Mouse (Mus musculus) embryonic facial prominence, embryonic 10.5 days (tissue): Measurements from ENCODE around the gene Adamts17. TPM values are rescaled to one million over a fixed set of nuclear protein-coding genes. Genes with fewer than 3 reads are reported as not detected.

Experiments used
- DNase-seq: peaks from one replicate; pipeline ENCODE4 v3.0.0-alpha.2; 2017; ENCODE audit warnings: low spot score
- H3K27ac ChIP-seq: fragments of 300-500 bp; sonication (generic); replicated peaks from 2 replicates; pipeline ENCODE4 v1.5.1; 2016; ENCODE audit warnings: mild to moderate bottlenecking
- H3K27me3 ChIP-seq: fragments of 300-500 bp; sonication (generic); replicated peaks from 2 replicates; pipeline ENCODE4 v1.6.1; 2016; ENCODE audit warnings: low read depth, mild to moderate bottlenecking; ENCODE audit not compliant: poor library complexity, severe bottlenecking
- H3K36me3 ChIP-seq: fragments of 300-500 bp; sonication (generic); replicated peaks from 2 replicates; pipeline ENCODE4 v1.6.1; 2016; ENCODE audit warnings: mild to moderate bottlenecking, moderate library complexity
- H3K4me1 ChIP-seq: fragments of 300-500 bp; sonication (generic); 2 replicates; pipeline ENCODE4 v1.6.1; 2016
- H3K4me3 ChIP-seq: fragments of 300-500 bp; sonication (generic); 2 replicates; pipeline ENCODE4 v1.5.1; 2016; ENCODE audit warnings: mild to moderate bottlenecking, moderate library complexity
- H3K9me3 ChIP-seq: fragments of 300-500 bp; sonication (generic); 2 replicates; pipeline ENCODE4 v1.6.1; 2016; ENCODE audit warnings: mild to moderate bottlenecking
- WGBS: fragments of 180-500 bp; shearing (Covaris S2); methylation state at CpG from one replicate; pipeline ENCODE4 v1.1.7; 2016; 5-methylcytosine and 5-hydroxymethylcytosine counted together
- polyA plus RNA-seq: library from polyadenylated mRNA; unstranded; fragments of >200 nt; fragmentation: Nextera tagmentation; extraction: Ambion mirVana; gene quantifications from 2 replicates; pipeline ENCODE4 v1.2.1, GENCODE M21; 2016

The Adamts17 gene
- polyA plus RNA-seq, 1 experiment from 2014 or later = 2.6 TPM

- H3K36me3 ChIP-seq = no peaks in the 10 kb centered on the region
- no peaks in the 10 kb centered on the region for H3K9me3 ChIP-seq
- peaks cover 6% of the 10 kb centered on the region; the same call in 1 of the 2 replicates for H3K4me1 ChIP-seq
- H3K27ac ChIP-seq = no peak overlapping the region
- WGBS = 81% methylated on average over 3 of the region's 3 CpGs
- DNase-seq = no peak
- no peaks in the 10 kb centered on the region for H3K27me3 ChIP-seq
- H3K4me3 ChIP-seq = no peak overlapping the region
Measured at GRCm38 (mm10) chr7:66852164-66852563, 12.6 kb downstream of the Adamts17 start.

- H3K9me3 ChIP-seq = no peaks in the 10 kb centered on the region
- WGBS = 81% methylated on average over 1 of the region's 1 CpGs
- no peaks in the 10 kb centered on the region for H3K36me3 ChIP-seq
- DNase-seq = no peak
- peaks cover 18% of the 10 kb centered on the region for H3K4me1 ChIP-seq
- no peak overlapping the region for H3K27ac ChIP-seq
- no peak overlapping the region for H3K4me3 ChIP-seq
- no peaks in the 10 kb centered on the region for H3K27me3 ChIP-seq
Measured at GRCm38 (mm10) chr7:66857610-66858009, 18.1 kb downstream of the Adamts17 start.

GRCm38 (mm10) chr7:66858247-66859075 lies 18.9 kb downstream of the Adamts17 start:
- H3K4me3 ChIP-seq = no peak overlapping the region
- no peaks in the 10 kb centered on the region for H3K9me3 ChIP-seq
- no peaks in the 10 kb centered on the region for H3K27me3 ChIP-seq
- WGBS = 62% methylated on average over 12 of the region's 12 CpGs
- H3K4me1 ChIP-seq = peaks cover 18% of the 10 kb centered on the region
- H3K36me3 ChIP-seq = no peaks in the 10 kb centered on the region
- H3K27ac ChIP-seq = 0 out of 2 replicates have a peak overlapping the region, but pooled peaks have one; percentile 8
- DNase-seq = peak; percentile 37

- Histone ChIP-seq H3K9me3 (no peaks in the 10 kb centered on the region), H3K36me3 (no peaks in the 10 kb centered on the region), H3K4me3 (no peak overlapping the region), H3K27ac (no peak overlapping the region), H3K27me3 (no peaks in the 10 kb centered on the region), H3K4me1 (peaks cover 18% of the 10 kb centered on the region)
- 79% methylated on average over 5 of the region's 5 CpGs for WGBS
- DNase-seq = no peak
Measured at GRCm38 (mm10) chr7:66859220-66859619, 19.7 kb downstream of the Adamts17 start.

- WGBS = 83% methylated on average over 19 of the region's 19 CpGs
- H3K27ac ChIP-seq = 0 out of 2 replicates have a peak overlapping the region, but pooled peaks have one; percentile 11
- H3K27me3 ChIP-seq = no peaks in the 10 kb centered on the region
- H3K4me3 ChIP-seq = no peak overlapping the region
- no peak for DNase-seq
- peaks cover 24% of the 10 kb centered on the region for H3K4me1 ChIP-seq
- H3K36me3 ChIP-seq = no peaks in the 10 kb centered on the region
- H3K9me3 ChIP-seq = no peaks in the 10 kb centered on the region
Measured at GRCm38 (mm10) chr7:66866944-66867718, 27.6 kb downstream of the Adamts17 start.

- no peaks in the 10 kb centered on the region for H3K9me3 ChIP-seq
- no peaks in the 10 kb centered on the region for H3K36me3 ChIP-seq
- no peak for DNase-seq
- H3K4me3 ChIP-seq = no peak overlapping the region
- peaks cover 26% of the 10 kb centered on the region for H3K4me1 ChIP-seq
- H3K27ac ChIP-seq = no peak overlapping the region; the same call in 1 of the 2 replicates
- H3K27me3 ChIP-seq = no peaks in the 10 kb centered on the region
- WGBS = 65% methylated on average over 13 of the region's 13 CpGs
Measured at GRCm38 (mm10) chr7:66867719-66868501, 28.4 kb downstream of the Adamts17 start.

- Histone ChIP-seq H3K27me3 (no peaks in the 10 kb centered on the region), H3K4me3 (no peak overlapping the region), H3K36me3 (no peaks in the 10 kb centered on the region), H3K4me1 (peaks cover 26% of the 10 kb centered on the region), H3K27ac (no peak overlapping the region), H3K9me3 (no peaks in the 10 kb centered on the region)
- WGBS = 80% methylated on average over 7 of the region's 7 CpGs
- no peak for DNase-seq
Measured at GRCm38 (mm10) chr7:66871520-66871919, 32.0 kb downstream of the Adamts17 start.

GRCm38 (mm10) chr7:66871940-66872511 lies 32.5 kb downstream of the Adamts17 start:
- Histone ChIP-seq H3K27ac (no peak overlapping the region), H3K27me3 (no peaks in the 10 kb centered on the region), H3K36me3 (no peaks in the 10 kb centered on the region), H3K4me3 (no peak overlapping the region), H3K4me1 (peaks cover 29% of the 10 kb centered on the region), H3K9me3 (no peaks in the 10 kb centered on the region)
- no peak for DNase-seq
- WGBS = 82% methylated on average over 14 of the region's 14 CpGs

GRCm38 (mm10) chr7:66873235-66873634 lies 33.7 kb downstream of the Adamts17 start:
- Histone ChIP-seq H3K4me3 (no peak overlapping the region), H3K27ac (no peak overlapping the region), H3K36me3 (no peaks in the 10 kb centered on the region), H3K9me3 (no peaks in the 10 kb centered on the region), H3K27me3 (no peaks in the 10 kb centered on the region), H3K4me1 (peaks cover 17% of the 10 kb centered on the region)
- 95% methylated on average over 2 of the region's 2 CpGs for WGBS
- DNase-seq = no peak

GRCm38 (mm10) chr7:66891431-66891830 lies 51.9 kb downstream of the Adamts17 start:
- H3K27ac ChIP-seq = 0 out of 2 replicates have a peak overlapping the region, but pooled peaks have one; percentile 10
- no peak overlapping the region for H3K4me3 ChIP-seq
- peaks cover 16% of the 10 kb centered on the region for H3K4me1 ChIP-seq
- no peaks in the 10 kb centered on the region for H3K27me3 ChIP-seq
- no peaks in the 10 kb centered on the region for H3K9me3 ChIP-seq
- H3K36me3 ChIP-seq = no peaks in the 10 kb centered on the region
- no peak for DNase-seq
- WGBS = 76% methylated on average over 2 of the region's 2 CpGs

GRCm38 (mm10) chr7:66892096-66892495 lies 52.6 kb downstream of the Adamts17 start:
- Histone ChIP-seq H3K4me1 (peaks cover 16% of the 10 kb centered on the region), H3K36me3 (no peaks in the 10 kb centered on the region), H3K27ac (peak overlapping the region; percentile 44; the same call in 1 of the 2 replicates), H3K27me3 (no peaks in the 10 kb centered on the region), H3K4me3 (no peak overlapping the region), H3K9me3 (no peaks in the 10 kb centered on the region)
- DNase-seq = no peak
- 75% methylated on average over 4 of the region's 4 CpGs for WGBS

GRCm38 (mm10) chr7:66902376-66902775 lies 62.8 kb downstream of the Adamts17 start:
- WGBS = 86% methylated on average over 7 of the region's 7 CpGs

More at GRCm38 (mm10) chr7:66902376-66902775, 62.8 kb downstream of the Adamts17 start:
- Histone ChIP-seq H3K9me3 (no peaks in the 10 kb centered on the region), H3K27ac (no peak overlapping the region; the same call in 1 of the 2 replicates), H3K4me1 (0 out of 2 replicates have a peak, but pooled peaks cover 4% of the 10 kb centered on the region), H3K36me3 (no peaks in the 10 kb centered on the region), H3K4me3 (no peak overlapping the region), H3K27me3 (no peaks in the 10 kb centered on the region)
- no peak for DNase-seq
